Mouse (Mus musculus): ENCODE measurements around the gene Cacng6.

Cacng6 gene

GRCm38 (mm10) chr7:3468614-3469013 lies 44.6 kb downstream of the Cacng6 start:
- DNase-seq, result no peak

- DNase-seq, result no peak
Observed at GRCm38 (mm10) chr7:3472774-3473173, 48.8 kb downstream of the Cacng6 start.

GRCm38 (mm10) chr7:3474291-3475080 lies 50.5 kb downstream of the Cacng6 start:
- no peak for DNase-seq

GRCm38 (mm10) chr7:3476728-3477127 lies 52.7 kb downstream of the Cacng6 start:
- DNase-seq, result no peak

- no peak for DNase-seq
Observed at GRCm38 (mm10) chr7:3481948-3482608, 58.1 kb downstream of the Cacng6 start.

Data from cerebellum, adult 18-20 months (tissue).